Mouse (Mus musculus): ENCODE results near the gene Grm2. TPM values are rescaled to one million over a fixed set of nuclear protein-coding genes. Genes with fewer than 3 reads are reported as not detected.
"Not testable (repeated sequence)": the region's sequence is repeated elsewhere in the genome, so short reads cannot be mapped to it uniquely, and the experiment has no call there.

The Grm2 gene
- total and polyA plus RNA-seq, 3 experiments, result not detected

- intact Hi-C loops (cut with DNase I), result no loop called here
- no peak overlapping the region for H3K27ac ChIP-seq
- DNase-seq, result no peak
Observed at GRCm38 (mm10) chr9:106645684-106646271, 10.1 kb downstream of the Grm2 start.

GRCm38 (mm10) chr9:106643787-106644186 lies 12.1 kb downstream of the Grm2 start:
- no peaks in the 10 kb centered on the region for H3K79me2 ChIP-seq (replicated peaks; ENCODE audit: control insufficient read depth, insufficient read depth, low read length)
- DNase-seq, result no peak
- H3K36me3 ChIP-seq (ENCODE audit: control insufficient read depth, insufficient read depth, low read length), result no peaks in the 10 kb centered on the region
- TF ChIP-seq POLR2A (IDR thresholded peaks at IDR 0.05; ENCODE audit: insufficient read depth, low read depth, low read length), result no peak
- TF ChIP-seq EP300 (IDR thresholded peaks at IDR 0.05; ENCODE audit: insufficient read depth, low read depth, low read length), result no peak
- TF ChIP-seq CTCF (IDR thresholded peaks at IDR 0.05), result no peak
- 65% methylated on average over 6 of the region's 6 CpGs for WGBS
- no peak overlapping the region for H3K4me3 ChIP-seq
- intact Hi-C loops (cut with DNase I), result no loop called here
- no peaks in the 10 kb centered on the region for H3K4me1 ChIP-seq (ENCODE audit: control insufficient read depth, insufficient read depth, low read length)
- H3K9ac ChIP-seq (ENCODE audit: low read depth, low read length), result no peak overlapping the region
- no peak overlapping the region for H3K27ac ChIP-seq
- peaks cover 6% of the 10 kb centered on the region for H3K27me3 ChIP-seq (ENCODE audit: control insufficient read depth, insufficient read depth, low read length)

More at GRCm38 (mm10) chr9:106645684-106646271, 10.1 kb downstream of the Grm2 start:
- TF ChIP-seq CTCF (IDR thresholded peaks at IDR 0.05), result no peak
- no peak for TF ChIP-seq EP300 (IDR thresholded peaks at IDR 0.05; ENCODE audit: insufficient read depth, low read depth, low read length)
- TF ChIP-seq POLR2A (IDR thresholded peaks at IDR 0.05; ENCODE audit: insufficient read depth, low read depth, low read length), result no peak
- WGBS, result 70% methylated on average over 9 of the region's 9 CpGs
- Histone ChIP-seq H3K4me3 (no peak overlapping the region), H3K9ac (ENCODE audit: low read depth, low read length) (no peak overlapping the region), H3K27me3 (ENCODE audit: control insufficient read depth, insufficient read depth, low read length) (peaks cover 6% of the 10 kb centered on the region), H3K79me2 (replicated peaks; ENCODE audit: control insufficient read depth, insufficient read depth, low read length) (no peaks in the 10 kb centered on the region), H3K36me3 (ENCODE audit: control insufficient read depth, insufficient read depth, low read length) (no peaks in the 10 kb centered on the region), H3K4me1 (ENCODE audit: control insufficient read depth, insufficient read depth, low read length) (no peaks in the 10 kb centered on the region)

DNA sequence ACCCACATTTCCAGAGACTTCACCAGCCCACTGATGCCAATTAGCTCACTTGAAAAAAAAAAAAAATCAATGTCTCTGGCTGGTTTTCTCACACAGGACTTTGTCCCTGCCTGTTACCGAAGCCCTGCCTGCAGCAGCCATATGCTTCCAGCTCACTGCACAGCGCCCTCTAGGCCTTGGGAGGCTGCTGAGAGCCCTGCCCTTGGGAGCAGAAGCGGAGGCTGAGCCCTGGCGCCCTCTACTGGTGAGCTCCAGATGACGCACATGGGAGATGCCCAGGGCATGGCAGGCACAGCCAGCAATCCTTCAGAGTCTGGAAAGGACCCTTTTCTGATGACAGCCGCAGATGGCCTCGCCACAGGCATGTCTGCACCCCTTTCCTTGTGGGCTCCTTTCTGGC lies 12.8 kb downstream of the Grm2 start:
- H3K36me3 ChIP-seq (ENCODE audit: control insufficient read depth, insufficient read depth, low read length), result no peaks in the 10 kb centered on the region
- H3K9ac ChIP-seq (ENCODE audit: low read depth, low read length), result no peak overlapping the region
- TF ChIP-seq CTCF (IDR thresholded peaks at IDR 0.05) (peak; percentile 72), EP300 (IDR thresholded peaks at IDR 0.05; ENCODE audit: insufficient read depth, low read depth, low read length) (no peak)
- WGBS, result 36% methylated on average over 7 of the region's 7 CpGs
- H3K27ac ChIP-seq, result no peak overlapping the region
- peaks cover 6% of the 10 kb centered on the region for H3K27me3 ChIP-seq (ENCODE audit: control insufficient read depth, insufficient read depth, low read length)
- DNase-seq, result peak; percentile 48 to 53
- H3K79me2 ChIP-seq (replicated peaks; ENCODE audit: control insufficient read depth, insufficient read depth, low read length), result no peaks in the 10 kb centered on the region
- intact Hi-C loops (cut with DNase I), result no loop called here
- H3K4me1 ChIP-seq (ENCODE audit: control insufficient read depth, insufficient read depth, low read length), result no peaks in the 10 kb centered on the region
- H3K4me3 ChIP-seq, result no peak overlapping the region

DNA sequence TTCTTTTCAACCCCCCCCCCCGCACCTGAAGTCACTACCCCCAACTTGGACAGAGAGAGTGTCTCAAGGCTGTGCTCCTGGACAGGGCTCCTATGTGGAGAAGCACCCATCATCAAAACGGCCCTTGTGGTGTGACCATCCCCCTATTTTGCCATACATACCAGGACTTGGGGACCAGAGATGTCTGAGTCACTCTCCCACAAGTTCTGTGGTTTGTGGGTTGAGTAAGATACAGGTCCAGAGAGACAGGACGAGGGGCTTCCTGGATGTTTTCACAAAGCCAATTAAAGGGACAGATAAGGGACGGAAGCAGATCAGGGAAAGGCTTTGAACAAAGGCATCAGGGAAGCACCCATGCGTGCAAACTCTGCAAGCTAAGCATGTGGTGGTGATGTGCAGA lies 14.5 kb downstream of the Grm2 start:
- TF ChIP-seq CTCF (IDR thresholded peaks at IDR 0.05), result no peak
- H3K4me1 ChIP-seq (ENCODE audit: control insufficient read depth, insufficient read depth, low read length), result no peaks in the 10 kb centered on the region
- H3K27me3 ChIP-seq (ENCODE audit: control insufficient read depth, insufficient read depth, low read length), result no peaks in the 10 kb centered on the region
- no peak for DNase-seq
- H3K9ac ChIP-seq (ENCODE audit: low read depth, low read length), result no peak overlapping the region
- intact Hi-C loops (cut with DNase I), result no loop called here
- H3K27ac ChIP-seq, result no peak overlapping the region
- H3K79me2 ChIP-seq (replicated peaks; ENCODE audit: control insufficient read depth, insufficient read depth, low read length), result no peaks in the 10 kb centered on the region
- 31% methylated on average over 5 of the region's 5 CpGs for WGBS
- no peak overlapping the region for H3K4me3 ChIP-seq
- no peaks in the 10 kb centered on the region for H3K36me3 ChIP-seq (ENCODE audit: control insufficient read depth, insufficient read depth, low read length)

DNA sequence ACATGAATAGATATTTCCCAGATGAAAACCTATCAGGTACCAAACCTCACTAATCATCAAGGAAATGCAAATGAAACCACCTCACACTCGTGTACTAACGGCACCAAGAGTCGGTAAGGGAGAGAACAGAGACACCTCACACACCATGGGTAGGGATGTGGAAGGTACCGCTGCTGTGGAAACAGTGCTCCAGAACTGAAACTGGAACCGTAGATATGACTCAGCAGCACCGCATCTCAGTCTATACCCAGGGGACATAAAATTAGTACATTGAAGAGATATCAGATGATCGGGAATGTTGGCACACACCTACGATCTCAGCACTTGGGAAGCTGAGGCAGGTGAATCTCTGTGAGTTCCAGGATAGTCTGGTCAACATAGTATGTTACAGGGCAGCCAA lies 17.7 kb downstream of the Grm2 start:
- DNase-seq, result no peak
- no peak overlapping the region for H3K4me3 ChIP-seq
- no peaks in the 10 kb centered on the region for H3K36me3 ChIP-seq (ENCODE audit: control insufficient read depth, insufficient read depth, low read length)
- no peak for TF ChIP-seq EP300 (IDR thresholded peaks at IDR 0.05; ENCODE audit: insufficient read depth, low read depth, low read length)
- TF ChIP-seq CTCF (IDR thresholded peaks at IDR 0.05), result no peak
- TF ChIP-seq POLR2A (IDR thresholded peaks at IDR 0.05; ENCODE audit: insufficient read depth, low read depth, low read length), result no peak
- H3K9ac ChIP-seq (ENCODE audit: low read depth, low read length), result no peak overlapping the region
- H3K4me1 ChIP-seq (ENCODE audit: control insufficient read depth, insufficient read depth, low read length), result no peaks in the 10 kb centered on the region
- 83% methylated on average over 8 of the region's 8 CpGs for WGBS
- intact Hi-C loops (cut with DNase I), result no loop called here
- H3K79me2 ChIP-seq (replicated peaks; ENCODE audit: control insufficient read depth, insufficient read depth, low read length), result no peaks in the 10 kb centered on the region
- H3K27me3 ChIP-seq (ENCODE audit: control insufficient read depth, insufficient read depth, low read length), result no peaks in the 10 kb centered on the region
- H3K27ac ChIP-seq, result no peak overlapping the region

- TF ChIP-seq POLR2A (IDR thresholded peaks at IDR 0.05; ENCODE audit: insufficient read depth, low read depth, low read length), result no peak
- TF ChIP-seq EP300 (IDR thresholded peaks at IDR 0.05; ENCODE audit: insufficient read depth, low read depth, low read length), result no peak
- no peak for TF ChIP-seq CTCF (IDR thresholded peaks at IDR 0.05)
- Histone ChIP-seq H3K27ac (no peak overlapping the region), H3K79me2 (replicated peaks; ENCODE audit: control insufficient read depth, insufficient read depth, low read length) (no peaks in the 10 kb centered on the region), H3K27me3 (ENCODE audit: control insufficient read depth, insufficient read depth, low read length) (no peaks in the 10 kb centered on the region), H3K4me1 (ENCODE audit: control insufficient read depth, insufficient read depth, low read length) (no peaks in the 10 kb centered on the region), H3K9ac (ENCODE audit: low read depth, low read length) (no peak overlapping the region), H3K36me3 (ENCODE audit: control insufficient read depth, insufficient read depth, low read length) (no peaks in the 10 kb centered on the region), H3K4me3 (no peak overlapping the region)
- WGBS, result 60% methylated on average over 5 of the region's 5 CpGs
- intact Hi-C loops (cut with DNase I), result no loop called here
- no peak for DNase-seq
Observed at GRCm38 (mm10) chr9:106632185-106632584, 23.7 kb downstream of the Grm2 start.

DNA sequence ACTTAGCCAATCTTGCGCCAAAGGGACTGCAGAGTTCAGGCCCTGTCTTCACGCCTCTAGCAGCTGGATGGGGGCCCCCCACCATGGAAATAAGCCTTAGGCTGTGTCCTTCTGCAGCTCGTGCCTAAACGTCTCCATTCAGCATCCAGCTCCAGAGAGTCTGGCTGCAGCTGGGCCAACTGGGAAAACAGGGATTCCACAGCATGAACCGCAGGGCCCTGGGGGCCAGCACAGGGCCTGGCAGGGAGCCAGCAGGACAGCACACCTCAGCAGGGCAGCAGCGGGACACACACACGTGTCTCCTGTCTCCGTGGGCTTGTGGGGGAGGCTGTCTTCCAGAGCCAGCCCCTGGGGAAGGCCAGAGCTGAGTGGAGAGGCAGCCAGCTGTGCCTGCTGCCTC lies 28.1 kb downstream of the Grm2 start:
- H3K4me1 ChIP-seq (ENCODE audit: control insufficient read depth, insufficient read depth, low read length); intact Hi-C loops (cut with DNase I); H3K9ac ChIP-seq (ENCODE audit: low read depth, low read length); H3K27ac ChIP-seq; H3K27me3 ChIP-seq (ENCODE audit: control insufficient read depth, insufficient read depth, low read length); H3K79me2 ChIP-seq (replicated peaks; ENCODE audit: control insufficient read depth, insufficient read depth, low read length); H3K36me3 ChIP-seq (ENCODE audit: control insufficient read depth, insufficient read depth, low read length); DNase-seq; H3K4me3 ChIP-seq: not testable (repeated sequence)
- 17% methylated on average over 8 of the region's 8 CpGs for WGBS

Data from heart, adult 2 months (tissue).